Mouse (Mus musculus) frontal cortex, postnatal 25 days (tissue): ENCODE measurements around the gene Gm5415.
"Not testable (repeated sequence)": the region's sequence is repeated elsewhere in the genome, so short reads cannot be mapped to it uniquely, and the experiment has no call there.

Source experiments
- DNase-seq, 2 experiments: peaks; one replicate each; pipeline ENCODE4 v3.0.0; 2022; ENCODE audit warnings: low spot score in 2 of 2

Gm5415 gene

GRCm38 (mm10) chr1:32547194-32547593 lies at the start of gene Gm5415:
Gene Gm5415, minus strand, starts transcription at chr1:32547294.
- not testable (repeated sequence) for DNase-seq

GRCm38 (mm10) chr1:32568901-32569300 lies 21.8 kb upstream of the Gm5415 start:
- no peak for DNase-seq

- no peak for DNase-seq
Measured at GRCm38 (mm10) chr1:32553925-32554324, 6.8 kb upstream of the Gm5415 start.

GRCm38 (mm10) chr1:32553459-32553858 lies 6.4 kb upstream of the Gm5415 start:
- DNase-seq: no peak

GRCm38 (mm10) chr1:32503381-32503780 lies 43.7 kb downstream of the Gm5415 start:
- no peak for DNase-seq
